Mouse (Mus musculus) mesoderm, embryonic 11.5 days (tissue): ENCODE results near the gene Kdm6b.

Experiments
- DNase-seq: peaks from one replicate; pipeline ENCODE4 v3.0.0-alpha.2; 2012; ENCODE audit warnings: low read depth, low spot score

The Kdm6b gene

GRCm38 (mm10) chr11:69419443-69419812, 6.0 kb upstream of the Kdm6b start:
- DNase-seq = no peak

GRCm38 (mm10) chr11:69418481-69419442, 5.3 kb upstream of the Kdm6b start:
- DNase-seq = peak; percentile 98

GRCm38 (mm10) chr11:69417449-69418384, 4.2 kb upstream of the Kdm6b start:
- DNase-seq = peak; percentile 96

- no peak for DNase-seq
These were observed 3.5 kb upstream of the Kdm6b start for GRCm38 (mm10) chr11:69416921-69417448.

- no peak for DNase-seq
These were observed 3.0 kb upstream of the Kdm6b start for GRCm38 (mm10) chr11:69416509-69416908.

- DNase-seq = peak; percentile 88
These were observed 2.4 kb upstream of the Kdm6b start for GRCm38 (mm10) chr11:69415668-69416451.

- DNase-seq = no peak
These were observed 1.8 kb upstream of the Kdm6b start for GRCm38 (mm10) chr11:69415327-69415667.

GRCm38 (mm10) chr11:69414421-69415326, 1.2 kb upstream of the Kdm6b start:
- no peak for DNase-seq

GRCm38 (mm10) chr11:69412548-69412947, 927 bp downstream of the Kdm6b start:
- DNase-seq = no peak

- DNase-seq = no peak
These were observed 1.8 kb downstream of the Kdm6b start for GRCm38 (mm10) chr11:69411538-69412203.

GRCm38 (mm10) chr11:69411073-69411535, 2.4 kb downstream of the Kdm6b start:
- peak; percentile 98 for DNase-seq

GRCm38 (mm10) chr11:69410310-69411072, 3.0 kb downstream of the Kdm6b start:
- DNase-seq = no peak

- no peak for DNase-seq
These were observed 3.5 kb downstream of the Kdm6b start for GRCm38 (mm10) chr11:69410045-69410309.

- DNase-seq = peak; percentile 85
These were observed 4.0 kb downstream of the Kdm6b start for GRCm38 (mm10) chr11:69409378-69410044.

- DNase-seq = peak; percentile 94
These were observed 4.7 kb downstream of the Kdm6b start for GRCm38 (mm10) chr11:69408541-69409377.

- no peak for DNase-seq
These were observed 5.8 kb downstream of the Kdm6b start for GRCm38 (mm10) chr11:69407724-69408004.

- DNase-seq = no peak
These were observed 6.4 kb downstream of the Kdm6b start for GRCm38 (mm10) chr11:69406867-69407723.
